Mouse (Mus musculus): ENCODE results near the gene Cntnap5b. TPM values are rescaled to one million over a fixed set of nuclear protein-coding genes. Genes with fewer than 3 reads are reported as not detected.

Gene Cntnap5b
- polyA plus RNA-seq, 1 experiment from 2014 or later = not detected

DNA sequence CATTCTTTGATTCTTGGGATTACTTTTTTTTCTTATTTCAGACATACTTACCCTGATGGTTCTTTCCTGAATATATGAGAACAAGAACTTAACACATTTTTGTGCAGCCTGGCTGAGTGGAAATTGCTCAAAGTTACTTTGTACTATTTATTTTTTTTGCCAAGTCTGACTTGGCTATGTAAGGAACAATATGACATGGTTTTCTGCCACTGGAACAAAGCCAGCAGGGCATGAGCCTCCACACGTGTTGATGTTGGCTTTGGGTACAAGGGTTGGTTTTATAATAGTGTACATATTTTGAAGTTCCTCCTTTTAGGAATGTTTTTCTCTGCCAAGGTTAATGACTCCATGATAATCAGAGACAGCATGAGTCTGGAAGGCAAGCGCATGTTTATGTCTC is 331.8 kb downstream of the Cntnap5b start:
- no peak for ATAC-seq (replicated peaks; ENCODE audit: low FRiP score, low TSS enrichment, low read depth)
- Histone ChIP-seq H3K27me3 (replicated peaks; ENCODE audit: control insufficient read depth, insufficient read depth, low read length) (no peaks in the 10 kb centered on the region), H3K9ac (ENCODE audit: low read length) (no peak overlapping the region), H3K9me3 (ENCODE audit: control insufficient read depth, low read length) (no peaks in the 10 kb centered on the region), H3K4me3 (ENCODE audit: low read depth, low read length) (no peak overlapping the region), H3K4me2 (ENCODE audit: low read length) (no peak overlapping the region), H3K27ac (ENCODE audit: low read depth) (no peak overlapping the region), H3K36me3 (ENCODE audit: control insufficient read depth, insufficient read depth, low read length) (no peaks in the 10 kb centered on the region), H3K4me1 (replicated peaks; ENCODE audit: control insufficient read depth, insufficient read depth, low read length) (no peaks in the 10 kb centered on the region)
- 83% methylated on average over 2 of the region's 2 CpGs for WGBS
- DNase-seq (ENCODE audit: low spot score) = no peak

DNA sequence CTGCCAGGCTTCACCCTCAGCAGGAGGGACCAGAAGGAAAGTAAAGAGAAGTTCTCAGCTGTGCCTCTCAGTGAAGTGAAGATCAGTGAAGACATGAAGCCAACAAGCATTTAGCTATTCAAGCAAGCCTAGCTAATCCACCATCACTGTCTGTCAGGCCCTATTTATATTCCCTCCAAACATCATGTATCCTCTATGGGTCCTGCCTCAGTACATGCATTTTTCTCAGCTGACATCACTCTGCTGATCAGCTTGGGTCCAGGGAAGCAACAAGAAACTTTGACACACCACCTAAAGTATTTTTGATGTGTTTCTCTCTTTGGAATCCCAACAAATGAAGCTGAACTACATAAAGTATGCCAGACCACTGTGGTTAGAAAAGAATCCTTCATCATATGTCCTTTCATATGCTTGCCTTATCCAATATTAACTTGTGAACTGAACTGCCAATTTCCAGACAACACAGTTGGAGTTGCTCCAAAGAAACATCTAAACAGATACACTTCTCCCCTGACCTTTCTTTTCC is 349.9 kb downstream of the Cntnap5b start:
- DNase-seq (ENCODE audit: low spot score) (no peak), ATAC-seq (replicated peaks; ENCODE audit: low FRiP score, low TSS enrichment, low read depth) (no peak)

GRCm38 (mm10) chr1:100163588-100164357 is 391.2 kb downstream of the Cntnap5b start:
- no peak overlapping the region for H3K27ac ChIP-seq (ENCODE audit: low read depth)
- ATAC-seq (replicated peaks; ENCODE audit: low FRiP score, low TSS enrichment, low read depth) = no peak
- no peaks in the 10 kb centered on the region for H3K27me3 ChIP-seq (replicated peaks; ENCODE audit: control insufficient read depth, insufficient read depth, low read length)
- no peak overlapping the region for H3K9ac ChIP-seq (ENCODE audit: low read length)
- no peak overlapping the region for H3K4me2 ChIP-seq (ENCODE audit: low read length)
- H3K36me3 ChIP-seq (ENCODE audit: control insufficient read depth, insufficient read depth, low read length) = no peaks in the 10 kb centered on the region
- H3K9me3 ChIP-seq (ENCODE audit: control insufficient read depth, low read length) = no peaks in the 10 kb centered on the region
- 87% methylated on average over 2 of the region's 2 CpGs for WGBS
- no peak overlapping the region for H3K4me3 ChIP-seq (ENCODE audit: low read depth, low read length)
- H3K4me1 ChIP-seq (replicated peaks; ENCODE audit: control insufficient read depth, insufficient read depth, low read length) = no peaks in the 10 kb centered on the region
- DNase-seq (ENCODE audit: low spot score) = no peak

More for the DNA sequence above, 349.9 kb downstream of the Cntnap5b start:
- Histone ChIP-seq H3K4me3 (ENCODE audit: low read depth, low read length) (no peak overlapping the region), H3K27me3 (replicated peaks; ENCODE audit: control insufficient read depth, insufficient read depth, low read length) (no peaks in the 10 kb centered on the region), H3K4me1 (replicated peaks; ENCODE audit: control insufficient read depth, insufficient read depth, low read length) (no peaks in the 10 kb centered on the region), H3K9ac (ENCODE audit: low read length) (no peak overlapping the region), H3K27ac (ENCODE audit: low read depth) (no peak overlapping the region), H3K36me3 (ENCODE audit: control insufficient read depth, insufficient read depth, low read length) (no peaks in the 10 kb centered on the region), H3K9me3 (ENCODE audit: control insufficient read depth, low read length) (no peaks in the 10 kb centered on the region), H3K4me2 (ENCODE audit: low read length) (no peak overlapping the region)

DNA sequence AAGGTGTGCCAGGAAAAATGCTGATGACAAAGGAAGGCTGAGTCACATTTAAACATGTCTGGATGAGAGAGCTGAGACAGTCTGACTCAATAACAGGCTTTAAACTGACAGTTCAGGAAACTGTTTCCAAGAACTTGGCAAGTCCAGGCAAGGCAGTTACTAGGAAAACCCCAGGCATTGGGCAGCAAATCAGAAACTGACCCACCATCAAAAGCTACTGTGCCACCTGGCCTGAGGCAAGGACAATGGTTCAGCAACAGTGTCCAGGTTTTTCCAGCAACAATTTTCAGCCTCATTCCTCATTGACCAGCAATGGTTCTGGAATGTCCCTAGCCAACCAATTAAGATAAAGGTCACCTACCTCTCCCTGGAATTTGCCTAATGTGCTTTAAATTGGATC is 399.0 kb downstream of the Cntnap5b start:
- ATAC-seq (replicated peaks; ENCODE audit: low FRiP score, low TSS enrichment, low read depth) (no peak), DNase-seq (ENCODE audit: low spot score) (no peak)
- Histone ChIP-seq H3K4me3 (ENCODE audit: low read depth, low read length) (no peak overlapping the region), H3K36me3 (ENCODE audit: control insufficient read depth, insufficient read depth, low read length) (no peaks in the 10 kb centered on the region), H3K9me3 (ENCODE audit: control insufficient read depth, low read length) (no peaks in the 10 kb centered on the region), H3K27ac (ENCODE audit: low read depth) (no peak overlapping the region), H3K4me2 (ENCODE audit: low read length) (no peak overlapping the region), H3K27me3 (replicated peaks; ENCODE audit: control insufficient read depth, insufficient read depth, low read length) (no peaks in the 10 kb centered on the region), H3K4me1 (replicated peaks; ENCODE audit: control insufficient read depth, insufficient read depth, low read length) (no peaks in the 10 kb centered on the region), H3K9ac (ENCODE audit: low read length) (no peak overlapping the region)

DNA sequence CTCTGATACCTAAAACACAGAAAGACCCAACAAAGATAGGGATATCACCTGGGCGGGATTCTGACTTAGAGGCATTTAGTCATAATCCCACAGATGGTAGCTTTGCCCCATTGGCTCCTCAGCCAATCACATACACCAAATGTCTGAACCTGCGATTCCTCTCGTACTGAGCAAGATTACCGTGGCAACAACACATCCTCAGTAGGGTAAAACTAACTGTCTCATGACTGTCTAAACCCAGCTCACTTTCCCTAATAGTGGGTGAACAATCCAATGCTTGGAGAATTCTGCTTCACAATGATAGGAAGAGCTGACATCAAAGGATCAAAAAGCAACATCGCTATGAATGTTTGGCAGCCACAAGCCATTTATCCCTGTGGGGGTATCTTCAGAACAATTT is 407.5 kb downstream of the Cntnap5b start:
- peak; percentile 91 for DNase-seq (ENCODE audit: low spot score)
- H3K36me3 ChIP-seq (ENCODE audit: control insufficient read depth, insufficient read depth, low read length) = no peaks in the 10 kb centered on the region
- no peaks in the 10 kb centered on the region for H3K27me3 ChIP-seq (replicated peaks; ENCODE audit: control insufficient read depth, insufficient read depth, low read length)
- H3K9me3 ChIP-seq (ENCODE audit: control insufficient read depth, low read length) = no peaks in the 10 kb centered on the region
- WGBS = 90% methylated on average over 5 of the region's 5 CpGs
- no peaks in the 10 kb centered on the region for H3K4me1 ChIP-seq (replicated peaks; ENCODE audit: control insufficient read depth, insufficient read depth, low read length)
- no peak overlapping the region for H3K4me2 ChIP-seq (ENCODE audit: low read length)
- H3K4me3 ChIP-seq (ENCODE audit: low read depth, low read length) = no peak overlapping the region
- H3K27ac ChIP-seq (ENCODE audit: low read depth) = no peak overlapping the region
- H3K9ac ChIP-seq (ENCODE audit: low read length) = no peak overlapping the region
- ATAC-seq (replicated peaks; ENCODE audit: low FRiP score, low TSS enrichment, low read depth) = peak; percentile 100

- DNase-seq (ENCODE audit: low spot score) (peak; percentile 53), ATAC-seq (replicated peaks; ENCODE audit: low FRiP score, low TSS enrichment, low read depth) (peak; percentile 70)
- Histone ChIP-seq H3K9me3 (ENCODE audit: control insufficient read depth, low read length) (no peaks in the 10 kb centered on the region), H3K9ac (ENCODE audit: low read length) (no peak overlapping the region), H3K4me1 (replicated peaks; ENCODE audit: control insufficient read depth, insufficient read depth, low read length) (no peaks in the 10 kb centered on the region), H3K4me2 (ENCODE audit: low read length) (no peak overlapping the region), H3K36me3 (ENCODE audit: control insufficient read depth, insufficient read depth, low read length) (no peaks in the 10 kb centered on the region), H3K27ac (ENCODE audit: low read depth) (no peak overlapping the region), H3K27me3 (replicated peaks; ENCODE audit: control insufficient read depth, insufficient read depth, low read length) (no peaks in the 10 kb centered on the region), H3K4me3 (ENCODE audit: low read depth, low read length) (no peak overlapping the region)
- WGBS = 8% methylated on average over 5 of the region's 6 CpGs
These were observed 459.5 kb downstream of the Cntnap5b start for GRCm38 (mm10) chr1:100231980-100232608.

DNA sequence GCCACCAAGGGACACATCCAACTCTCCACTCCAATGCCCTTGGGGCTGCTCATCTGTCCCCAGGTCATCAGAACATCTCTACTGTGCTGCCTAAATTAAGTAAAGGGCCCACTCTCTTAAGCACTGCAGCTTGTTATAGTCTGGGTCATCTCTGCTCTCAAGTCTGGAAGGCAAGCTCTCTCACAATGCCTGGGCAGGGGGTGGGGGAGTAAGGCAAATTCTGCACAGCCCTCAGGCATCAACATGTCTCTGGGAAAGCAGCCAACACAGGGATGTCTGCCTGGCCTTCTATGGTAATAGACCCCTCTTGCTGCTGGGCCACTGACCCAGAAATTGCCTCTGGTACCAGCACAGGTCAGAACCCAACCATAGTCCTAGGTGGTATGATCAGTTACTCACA is 479.4 kb downstream of the Cntnap5b start:
- H3K36me3 ChIP-seq (ENCODE audit: control insufficient read depth, insufficient read depth, low read length) = no peaks in the 10 kb centered on the region
- DNase-seq (ENCODE audit: low spot score) (no peak), ATAC-seq (replicated peaks; ENCODE audit: low FRiP score, low TSS enrichment, low read depth) (no peak)
- no peak overlapping the region for H3K4me2 ChIP-seq (ENCODE audit: low read length)
- H3K9ac ChIP-seq (ENCODE audit: low read length) = no peak overlapping the region
- no peaks in the 10 kb centered on the region for H3K9me3 ChIP-seq (ENCODE audit: control insufficient read depth, low read length)
- no peaks in the 10 kb centered on the region for H3K4me1 ChIP-seq (replicated peaks; ENCODE audit: control insufficient read depth, insufficient read depth, low read length)
- H3K27ac ChIP-seq (ENCODE audit: low read depth) = no peak overlapping the region
- no peaks in the 10 kb centered on the region for H3K27me3 ChIP-seq (replicated peaks; ENCODE audit: control insufficient read depth, insufficient read depth, low read length)
- no peak overlapping the region for H3K4me3 ChIP-seq (ENCODE audit: low read depth, low read length)

GRCm38 (mm10) chr1:100310687-100311086 is 538.1 kb downstream of the Cntnap5b start:
- H3K4me2 ChIP-seq (ENCODE audit: low read length) = no peak overlapping the region
- no peaks in the 10 kb centered on the region for H3K36me3 ChIP-seq (ENCODE audit: control insufficient read depth, insufficient read depth, low read length)
- 96% methylated on average over 1 of the region's 1 CpGs for WGBS
- no peak for DNase-seq (ENCODE audit: low spot score)
- no peak for ATAC-seq (replicated peaks; ENCODE audit: low FRiP score, low TSS enrichment, low read depth)
- no peak overlapping the region for H3K4me3 ChIP-seq (ENCODE audit: low read depth, low read length)
- H3K27ac ChIP-seq (ENCODE audit: low read depth) = no peak overlapping the region
- no peaks in the 10 kb centered on the region for H3K4me1 ChIP-seq (replicated peaks; ENCODE audit: control insufficient read depth, insufficient read depth, low read length)
- H3K9me3 ChIP-seq (ENCODE audit: control insufficient read depth, low read length) = no peaks in the 10 kb centered on the region
- H3K27me3 ChIP-seq (replicated peaks; ENCODE audit: control insufficient read depth, insufficient read depth, low read length) = no peaks in the 10 kb centered on the region
- no peak overlapping the region for H3K9ac ChIP-seq (ENCODE audit: low read length)

DNA sequence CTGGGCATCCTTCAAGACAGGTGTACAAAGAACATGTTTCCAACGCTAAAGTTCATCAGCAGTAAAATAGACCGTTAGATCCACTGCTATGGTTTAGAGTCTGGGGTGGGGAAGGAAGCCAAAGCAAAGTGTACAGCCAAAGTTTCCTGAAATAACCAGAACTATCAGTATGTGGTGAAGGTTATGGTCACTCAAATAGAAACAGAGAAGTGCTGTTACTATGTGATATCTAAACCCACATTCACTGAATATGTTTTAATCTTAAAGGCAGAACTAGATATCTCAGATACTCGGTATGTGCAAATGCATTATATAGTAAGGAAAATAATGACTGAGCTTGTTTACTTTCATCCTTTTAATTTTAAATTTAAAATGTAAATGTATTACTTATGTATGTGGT is 558.5 kb downstream of the Cntnap5b start:
- H3K9ac ChIP-seq (ENCODE audit: low read length) = no peak overlapping the region
- H3K4me2 ChIP-seq (ENCODE audit: low read length) = no peak overlapping the region
- DNase-seq (ENCODE audit: low spot score) = no peak
- H3K9me3 ChIP-seq (ENCODE audit: control insufficient read depth, low read length) = no peaks in the 10 kb centered on the region
- no peak for ATAC-seq (replicated peaks; ENCODE audit: low FRiP score, low TSS enrichment, low read depth)
- H3K27ac ChIP-seq (ENCODE audit: low read depth) = no peak overlapping the region
- H3K4me1 ChIP-seq (replicated peaks; ENCODE audit: control insufficient read depth, insufficient read depth, low read length) = no peaks in the 10 kb centered on the region
- 79% methylated on average over 3 of the region's 3 CpGs for WGBS
- H3K36me3 ChIP-seq (ENCODE audit: control insufficient read depth, insufficient read depth, low read length) = no peaks in the 10 kb centered on the region
- no peak overlapping the region for H3K4me3 ChIP-seq (ENCODE audit: low read depth, low read length)
- no peaks in the 10 kb centered on the region for H3K27me3 ChIP-seq (replicated peaks; ENCODE audit: control insufficient read depth, insufficient read depth, low read length)
